ENCODE assay signal across 37 mouse cellular contexts in the genomic region with DNA sequence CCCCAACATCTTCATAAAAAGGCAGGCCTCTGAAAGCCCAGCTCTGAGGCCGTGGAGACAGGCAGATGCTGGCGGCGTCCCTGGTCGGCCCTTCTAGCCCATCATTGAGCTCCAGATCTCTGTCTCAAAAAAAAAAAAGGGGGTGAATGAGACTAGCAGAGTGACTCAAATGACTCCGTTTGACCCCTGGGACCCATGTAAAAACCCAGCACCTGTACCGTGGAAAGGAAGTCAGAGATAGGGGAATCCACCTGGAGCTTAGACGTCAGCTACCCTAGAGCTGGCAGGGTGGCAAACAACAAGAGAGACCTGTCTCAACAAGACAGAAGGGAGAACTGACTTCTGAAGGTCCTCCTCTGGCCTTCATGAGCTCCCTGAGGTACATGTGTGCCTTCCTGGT. TPM values are rescaled to one million over a fixed set of nuclear protein-coding genes. Genes with fewer than 3 reads are reported as not detected.
"Had no signal": no experiment of that assay in that cellular context is flagged by ENCODE, and none has a peak within 500 bp of the region (broad histone marks: within the 10 kb centered on the region; RNA-seq: fewer than 3 reads in every experiment).

No protein-coding gene starts in this region.

- H3K9me3 ChIP-seq: embryonic facial prominence, embryonic 10.5 days; embryonic facial prominence, embryonic 12.5 days; embryonic facial prominence, embryonic 13.5 days; embryonic facial prominence, embryonic 15.5 days; forebrain, embryonic 10.5 days; forebrain, embryonic 12.5 days; forebrain, embryonic 13.5 days; forebrain, embryonic 15.5 days; heart, embryonic 10.5 days had no signal

- H3K27ac ChIP-seq: embryonic facial prominence, embryonic 10.5 days; embryonic facial prominence, embryonic 12.5 days; embryonic facial prominence, embryonic 13.5 days; embryonic facial prominence, embryonic 15.5 days; forebrain, embryonic 10.5 days; forebrain, embryonic 12.5 days; forebrain, embryonic 13.5 days; forebrain, embryonic 15.5 days; gastrocnemius, adult 2 months; heart, adult 2 months; heart, embryonic 10.5 days had no signal

- DNase-seq: cerebellum, adult 9-11 months; cerebellum, postnatal 10 days; cerebellum, postnatal 14 days; cerebellum, postnatal 25 days; cerebellum, postnatal 36 days; embryo, embryonic 11 days; forebrain, postnatal 0 days; gastrocnemius, adult 2 months; gastrocnemius, postnatal 10 days; gastrocnemius, postnatal 14 days; gastrocnemius, postnatal 25 days; gastrocnemius, postnatal 36 days; heart, adult 11 months; heart, adult 18-20 months; heart, adult 2 months had no signal

- H3K4me2 ChIP-seq: embryonic facial prominence, embryonic 12.5 days; embryonic facial prominence, embryonic 13.5 days; embryonic facial prominence, embryonic 15.5 days; forebrain, embryonic 12.5 days; forebrain, embryonic 13.5 days; forebrain, embryonic 15.5 days had no signal

- H3K4me3 ChIP-seq: embryonic facial prominence, embryonic 10.5 days; embryonic facial prominence, embryonic 12.5 days; embryonic facial prominence, embryonic 13.5 days; embryonic facial prominence, embryonic 15.5 days; erythroblast, embryonic 14.5 days; forebrain, embryonic 10.5 days; forebrain, embryonic 12.5 days; forebrain, embryonic 13.5 days; forebrain, embryonic 15.5 days; gastrocnemius, adult 2 months; heart, adult 2 months; heart, embryonic 10.5 days had no signal

- ATAC-seq: forebrain, embryonic 13.5 days; forebrain, embryonic 14.5 days; forebrain, embryonic 15.5 days; forebrain, embryonic 16.5 days; forebrain, postnatal 0 days had no signal

- H3K36me3 ChIP-seq: embryonic facial prominence, embryonic 10.5 days; embryonic facial prominence, embryonic 12.5 days; embryonic facial prominence, embryonic 13.5 days; embryonic facial prominence, embryonic 15.5 days; forebrain, embryonic 10.5 days; forebrain, embryonic 12.5 days; forebrain, embryonic 15.5 days; heart, embryonic 10.5 days had no signal

- H3K4me1 ChIP-seq: forebrain, embryonic 13.5 days had no signal

- H3K27me3 ChIP-seq: embryonic facial prominence, embryonic 12.5 days; embryonic facial prominence, embryonic 13.5 days; embryonic facial prominence, embryonic 15.5 days; forebrain, embryonic 12.5 days; forebrain, embryonic 13.5 days; forebrain, embryonic 15.5 days had no signal

- H3K9ac ChIP-seq: embryonic facial prominence, embryonic 12.5 days; embryonic facial prominence, embryonic 13.5 days; embryonic facial prominence, embryonic 15.5 days; forebrain, embryonic 12.5 days; forebrain, embryonic 13.5 days; forebrain, embryonic 15.5 days; forebrain, postnatal 0 days had no signal

RNA-seq across cellular contexts. Expression of gene Tmem95, which starts 6.0 kb away (rescaled TPM):
- total RNA-seq: common myeloid progenitor, adult 5-6 weeks; forebrain, postnatal 0 days; gastrocnemius, adult 18-20 months; gastrocnemius, adult 2 months; gastrocnemius, adult 8-10 months; gastrocnemius, postnatal 10 days; gastrocnemius, postnatal 14 days; gastrocnemius, postnatal 25 days; gastrocnemius, postnatal 36 days; granulocyte monocyte progenitor cell, adult 5-6 weeks; heart, adult 18-20 months; heart, adult 2 months; heart, adult 8-10 months had no signal
- polyA plus RNA-seq: cortical plate, adult 2 months; embryonic facial prominence, embryonic 10.5 days; embryonic facial prominence, embryonic 11.5 days; embryonic facial prominence, embryonic 12.5 days; embryonic facial prominence, embryonic 13.5 days; embryonic facial prominence, embryonic 14.5 days; erythroblast, embryonic 14.5 days; forebrain, embryonic 10.5 days; forebrain, embryonic 12.5 days; forebrain, embryonic 13.5 days; forebrain, embryonic 14.5 days; forebrain, embryonic 15.5 days; forebrain, embryonic 16.5 days; forebrain, postnatal 0 days; frontal cortex, adult 2 months; gonadal fat pad, adult 2 months; heart, adult 2 months; heart, embryonic 10.5 days had no signal

RNA-seq across cellular contexts. Expression of gene Tnk1, which starts 13.3 kb away (rescaled TPM):
- total RNA-seq: common myeloid progenitor, adult 5-6 weeks; forebrain, postnatal 0 days; gastrocnemius, postnatal 36 days; granulocyte monocyte progenitor cell, adult 5-6 weeks; heart, adult 18-20 months; heart, adult 2 months had no signal
